Mouse (Mus musculus): Measurements from ENCODE around the gene Tbc1d17. TPM values are rescaled to one million over a fixed set of nuclear protein-coding genes. Genes with fewer than 3 reads are reported as not detected.

The Tbc1d17 gene
- total and polyA plus RNA-seq, 3 experiments = 31.9 to 40.5 (median 38.5) TPM

GRCm38 (mm10) chr7:44808927-44809326 is 40.0 kb downstream of the Tbc1d17 start:
- H3K4me2 ChIP-seq (ENCODE audit: insufficient read depth, low read depth, poor library complexity, severe bottlenecking) = no peak overlapping the region
- DNase-seq (ENCODE audit: extremely low read depth) = no peak
- no peak overlapping the region for H3K27ac ChIP-seq (ENCODE audit: insufficient read depth, low read depth)
- H3K36me3 ChIP-seq (replicated peaks in 1 of 2; ENCODE audit: control insufficient read depth in 1 of 2, insufficient read depth in 1 of 2, low read length in 1 of 2) = peaks cover 35 to 43% of the 10 kb centered on the region in 2 experiments
- no peak overlapping the region for H3K4me3 ChIP-seq (replicated peaks in 1 of 3; ENCODE audit: low read depth in 2 of 3, low read length in 2 of 3, poor library complexity in 1 of 3)
- H3K4me1 ChIP-seq (ENCODE audit: control insufficient read depth in 1 of 2, insufficient read depth in 2 of 2) = peaks cover 6 to 10% of the 10 kb centered on the region in 2 experiments
- in situ Hi-C loops (cut with MboI; ENCODE audit: low pct_ligation_motif_present, low pct_unique_long_range_greater_than_20kb, low sequenced_read_pairs) (no loop called here), dilution Hi-C loops (cut with MboI; ENCODE audit: extremely low pct_ligation_motif_present, extremely low pct_unique_long_range_greater_than_20kb, low sequenced_read_pairs) (no loop called here)
- peaks cover 5% of the 10 kb centered on the region; the same call in 1 of the 2 replicates for H3K79me2 ChIP-seq (replicated peaks; ENCODE audit: control insufficient read depth, extremely low read depth, insufficient read depth, poor library complexity, severe bottlenecking)
- H3K9me3 ChIP-seq (replicated peaks; ENCODE audit: low read length) = no peaks in the 10 kb centered on the region
- TF ChIP-seq CHD1 (IDR thresholded peaks at IDR 0.05; ENCODE audit: low read depth, low read length) (no peak), NELFE (IDR thresholded peaks at IDR 0.05; ENCODE audit: low read depth, low read length) (no peak), USF1 (IDR thresholded peaks at IDR 0.05; ENCODE audit: low read depth, low read length) (no peak), MAZ (IDR thresholded peaks at IDR 0.05; ENCODE audit: low read depth, low read length) (no peak), IRF4 (IDR thresholded peaks at IDR 0.05; ENCODE audit: low read depth, low read length) (no peak), RCOR1 (conservative IDR thresholded peaks at IDR 0.05; ENCODE audit: low read depth, low read length) (no peak), TBP (conservative IDR thresholded peaks at IDR 0.05; ENCODE audit: low read depth, low read length) (no peak), ZMIZ1 (IDR thresholded peaks at IDR 0.05; ENCODE audit: low read depth, low read length) (no peak), GABPA (IDR thresholded peaks at IDR 0.05; ENCODE audit: insufficient replicate concordance, low read depth, low read length) (no peak), SMC3 (IDR thresholded peaks at IDR 0.05; ENCODE audit: low read depth, low read length) (no peak), ZC3H11A (IDR thresholded peaks at IDR 0.05; ENCODE audit: low read depth, low read length) (no peak), MYC (IDR thresholded peaks at IDR 0.05; ENCODE audit: low read depth, low read length) (no peak), POLR2A (IDR thresholded peaks at IDR 0.05; ENCODE audit: low read depth, low read length) (no peak), TCF12 (IDR thresholded peaks at IDR 0.05; ENCODE audit: low read depth, low read length) (no peak), CHD2 (IDR thresholded peaks at IDR 0.05; ENCODE audit: low read length) (no peak), JUND (conservative IDR thresholded peaks at IDR 0.05; ENCODE audit: low read depth, low read length) (no peak), MXI1 (IDR thresholded peaks at IDR 0.05; ENCODE audit: low read depth, low read length) (no peak), E2F4 (IDR thresholded peaks at IDR 0.05; ENCODE audit: insufficient replicate concordance, low read depth, low read length) (no peak), MEF2A (IDR thresholded peaks at IDR 0.05; ENCODE audit: borderline replicate concordance, low read depth, low read length) (no peak), UBTF (IDR thresholded peaks at IDR 0.05; ENCODE audit: low read depth, low read length) (no peak)
- H3K9ac ChIP-seq (ENCODE audit: insufficient read depth, low read depth) = no peak overlapping the region
- no peaks in the 10 kb centered on the region for H3K27me3 ChIP-seq (replicated peaks)

GRCm38 (mm10) chr7:44792781-44793180 is 56.1 kb downstream of the Tbc1d17 start:
- Histone ChIP-seq H3K4me2 (ENCODE audit: insufficient read depth, low read depth, poor library complexity, severe bottlenecking) (no peak overlapping the region), H3K79me2 (replicated peaks; ENCODE audit: control insufficient read depth, extremely low read depth, insufficient read depth, poor library complexity, severe bottlenecking) (no peaks in the 10 kb centered on the region), H3K9me3 (replicated peaks; ENCODE audit: low read length) (peaks cover 14% of the 10 kb centered on the region), H3K36me3 (replicated peaks in 1 of 2; ENCODE audit: control insufficient read depth in 1 of 2, insufficient read depth in 1 of 2, low read length in 1 of 2) (no peaks in the 10 kb centered on the region), H3K9ac (ENCODE audit: insufficient read depth, low read depth) (no peak overlapping the region), H3K4me3 (replicated peaks in 1 of 3; ENCODE audit: low read depth in 2 of 3, low read length in 2 of 3, poor library complexity in 1 of 3) (no peak overlapping the region), H3K27me3 (replicated peaks) (peaks cover 1% of the 10 kb centered on the region), H3K4me1 (ENCODE audit: control insufficient read depth in 1 of 2, insufficient read depth in 2 of 2) (0 out of 4 replicates have a peak, but pooled peaks cover 0 to 2% of the 10 kb centered on the region in 2 experiments), H3K27ac (ENCODE audit: insufficient read depth, low read depth) (no peak overlapping the region)
- TF ChIP-seq RCOR1 (conservative IDR thresholded peaks at IDR 0.05; ENCODE audit: low read depth, low read length) (no peak), ZC3H11A (IDR thresholded peaks at IDR 0.05; ENCODE audit: low read depth, low read length) (no peak), MAX (IDR thresholded peaks at IDR 0.05; ENCODE audit: low read length) (no peak), POLR2A (IDR thresholded peaks at IDR 0.05; ENCODE audit: low read depth, low read length) (no peak), E2F4 (IDR thresholded peaks at IDR 0.05; ENCODE audit: insufficient replicate concordance, low read depth, low read length) (no peak), MAZ (IDR thresholded peaks at IDR 0.05; ENCODE audit: low read depth, low read length) (no peak), CHD1 (IDR thresholded peaks at IDR 0.05; ENCODE audit: low read depth, low read length) (no peak), ZMIZ1 (IDR thresholded peaks at IDR 0.05; ENCODE audit: low read depth, low read length) (no peak), ZKSCAN1 (IDR thresholded peaks at IDR 0.05; ENCODE audit: borderline replicate concordance, low read depth, low read length) (no peak), POLR2AphosphoS2 (IDR thresholded peaks at IDR 0.05; ENCODE audit: low read depth, low read length) (no peak), PAX5 (IDR thresholded peaks at IDR 0.05; ENCODE audit: low read length) (no peak), MEF2A (IDR thresholded peaks at IDR 0.05; ENCODE audit: borderline replicate concordance, low read depth, low read length) (no peak), CHD2 (IDR thresholded peaks at IDR 0.05; ENCODE audit: low read length) (no peak), JUND (conservative IDR thresholded peaks at IDR 0.05; ENCODE audit: low read depth, low read length) (no peak), HCFC1 (IDR thresholded peaks at IDR 0.05; ENCODE audit: low read depth, low read length) (no peak)
- dilution Hi-C loops (cut with MboI; ENCODE audit: extremely low pct_ligation_motif_present, extremely low pct_unique_long_range_greater_than_20kb, low sequenced_read_pairs) (no loop called here), in situ Hi-C loops (cut with MboI; ENCODE audit: low pct_ligation_motif_present, low pct_unique_long_range_greater_than_20kb, low sequenced_read_pairs) (loop anchor here (25.0 kb wide), 1 partner anchor 1380 kb away; the partner anchor contains the start of gene Siglecg)
- DNase-seq (ENCODE audit: extremely low read depth) = no peak
